Mouse (Mus musculus) neural tube, embryonic 13.5 days (tissue): ENCODE data around the gene Slc5a10. TPM values are rescaled to one million over a fixed set of nuclear protein-coding genes. Genes with fewer than 3 reads are reported as not detected.

ENCODE experiments used
- ATAC-seq: fragments of 200-750 bp; cut with Nextera tagmentation; 2 replicates; pipeline ENCODE4 v1.8.0; 2017; ENCODE audit warnings: low read depth, mild to moderate bottlenecking, moderate TSS enrichment, moderate library complexity
- H3K27ac ChIP-seq: fragments of 300-500 bp; sonication (generic); replicated peaks from 2 replicates; pipeline ENCODE4 v1.5.1; 2015; ENCODE audit warnings: moderate library complexity, mild to moderate bottlenecking, inconsistent platforms
- H3K27me3 ChIP-seq: fragments of 300-500 bp; sonication (generic); 2 replicates; pipeline ENCODE4 v1.6.1; 2015; ENCODE audit warnings: mild to moderate bottlenecking, inconsistent platforms
- H3K36me3 ChIP-seq: fragments of 300-500 bp; sonication (generic); 2 replicates; pipeline ENCODE4 v1.6.1; 2015; ENCODE audit warnings: mild to moderate bottlenecking, inconsistent platforms
- H3K4me1 ChIP-seq: fragments of 300-500 bp; sonication (generic); replicated peaks from 2 replicates; pipeline ENCODE4 v1.6.1; 2015; ENCODE audit warnings: inconsistent platforms
- H3K4me2 ChIP-seq: fragments of 300-500 bp; sonication (generic); 2 replicates; pipeline ENCODE4 v1.6.1; 2015; ENCODE audit warnings: inconsistent platforms, mild to moderate bottlenecking, moderate library complexity
- H3K4me3 ChIP-seq: fragments of 300-500 bp; sonication (generic); 2 replicates; pipeline ENCODE4 v1.5.1; 2015; ENCODE audit warnings: mild to moderate bottlenecking, inconsistent platforms
- H3K9ac ChIP-seq: fragments of 300-500 bp; sonication (generic); 2 replicates; pipeline ENCODE4 v1.6.1; 2015; ENCODE audit warnings: moderate library complexity, mild to moderate bottlenecking, inconsistent platforms
- H3K9me3 ChIP-seq: fragments of 300-500 bp; sonication (generic); 2 replicates; pipeline ENCODE4 v1.6.1; 2016; ENCODE audit warnings: inconsistent platforms
- WGBS: fragments of 180-500 bp; shearing (Covaris S2); methylation state at CpG from one replicate; pipeline ENCODE4 v1.1.7; 2015; 5-methylcytosine and 5-hydroxymethylcytosine counted together
- polyA plus RNA-seq: library from polyadenylated mRNA; unstranded; fragments of >200 nt; fragmentation: Nextera tagmentation; extraction: Ambion mirVana; gene quantifications from 2 replicates; pipeline ENCODE4 v1.2.1, GENCODE M21; 2015

Slc5a10 gene
- polyA plus RNA-seq, 1 experiment from 2014 or later, result not detected

DNA sequence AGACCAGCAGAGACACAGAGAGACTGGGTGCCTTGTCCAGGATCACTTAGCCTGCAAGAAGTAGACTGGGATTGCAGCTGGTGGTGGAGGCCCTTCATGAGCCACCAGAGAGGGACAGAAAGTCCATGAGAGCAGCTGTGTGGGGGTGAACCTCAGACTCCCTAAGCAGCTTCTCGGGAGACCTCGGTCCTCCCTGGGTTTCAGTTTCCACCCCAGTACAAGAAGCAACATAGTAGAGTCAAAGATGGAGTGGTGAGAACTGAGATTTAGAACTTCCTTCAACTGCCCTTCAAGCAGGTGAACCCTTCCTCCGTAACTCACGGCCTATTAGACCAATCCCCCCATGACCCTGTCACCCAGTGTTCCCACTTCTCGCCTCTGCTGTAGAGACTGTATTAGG lies 58.4 kb downstream of the Slc5a10 start:
- Histone ChIP-seq H3K27me3 (no peaks in the 10 kb centered on the region), H3K4me3 (no peak overlapping the region), H3K9me3 (no peaks in the 10 kb centered on the region), H3K36me3 (no peaks in the 10 kb centered on the region), H3K4me1 (peaks cover 4% of the 10 kb centered on the region; the same call in 1 of the 2 replicates), H3K9ac (no peak overlapping the region), H3K4me2 (no peak overlapping the region), H3K27ac (no peak overlapping the region)
- 90% methylated on average over 5 of the region's 5 CpGs for WGBS
- no peak for ATAC-seq

- Histone ChIP-seq H3K4me2 (no peak overlapping the region), H3K4me3 (no peak overlapping the region), H3K9ac (no peak overlapping the region), H3K4me1 (peaks cover 4% of the 10 kb centered on the region; the same call in 1 of the 2 replicates), H3K9me3 (no peaks in the 10 kb centered on the region), H3K27me3 (no peaks in the 10 kb centered on the region), H3K27ac (no peak overlapping the region), H3K36me3 (no peaks in the 10 kb centered on the region)
- ATAC-seq, result no peak
- 75% methylated on average over 7 of the region's 7 CpGs for whole genome bisulfite sequencing
Measured at GRCm38 (mm10) chr11:61660806-61661392, 59.7 kb downstream of the Slc5a10 start.

GRCm38 (mm10) chr11:61660001-61660400 lies 60.6 kb downstream of the Slc5a10 start:
- Histone ChIP-seq H3K27ac (no peak overlapping the region), H3K4me1 (peaks cover 4% of the 10 kb centered on the region; the same call in 1 of the 2 replicates), H3K4me2 (no peak overlapping the region), H3K9ac (no peak overlapping the region), H3K4me3 (no peak overlapping the region), H3K27me3 (no peaks in the 10 kb centered on the region), H3K9me3 (no peaks in the 10 kb centered on the region), H3K36me3 (no peaks in the 10 kb centered on the region)
- ATAC-seq, result no peak
- WGBS, result 91% methylated on average over 8 of the region's 8 CpGs

DNA sequence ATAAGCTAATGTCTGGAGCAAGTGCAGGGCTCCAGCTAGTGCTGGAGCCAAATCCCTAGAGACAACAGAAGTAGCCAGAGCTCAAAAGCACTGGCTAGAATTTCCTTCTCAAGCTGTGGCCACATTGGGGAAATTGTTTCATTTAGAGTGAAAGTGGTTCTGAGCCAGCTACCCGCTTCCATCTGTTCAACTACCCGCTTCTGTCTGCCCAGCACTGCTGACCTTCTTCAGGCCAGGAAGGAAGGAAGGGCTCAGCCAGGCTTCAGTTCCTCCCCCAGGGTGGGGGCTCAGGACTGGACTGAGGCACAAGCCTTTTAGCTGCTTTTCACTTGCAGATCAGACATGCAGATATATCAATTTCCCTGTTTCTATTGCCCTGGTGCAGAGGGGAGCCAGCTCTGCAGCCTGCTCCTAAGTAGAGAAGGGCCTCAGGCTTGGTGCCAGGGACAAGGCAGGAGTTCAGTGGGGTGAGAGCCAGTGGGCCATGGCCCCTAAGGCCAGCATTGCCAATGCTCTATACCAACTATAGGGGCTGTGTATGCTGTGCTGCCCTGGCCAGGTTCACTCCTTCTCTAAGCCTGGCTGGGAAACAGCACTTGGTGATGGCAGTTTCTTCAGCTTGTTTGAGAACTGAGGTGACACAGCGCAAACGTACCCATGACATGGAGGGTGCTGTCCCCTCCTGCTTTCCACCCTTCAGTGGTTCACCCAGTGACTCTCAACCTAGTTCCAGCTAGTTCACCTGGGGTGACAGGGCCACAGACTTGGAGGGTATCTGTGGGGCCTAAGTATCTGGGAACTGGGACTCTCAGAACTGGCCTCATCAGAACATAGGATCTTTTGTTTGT lies 61.4 kb downstream of the Slc5a10 start:
- Histone ChIP-seq H3K9ac (no peak overlapping the region), H3K4me2 (no peak overlapping the region), H3K36me3 (no peaks in the 10 kb centered on the region), H3K4me3 (no peak overlapping the region), H3K27ac (no peak overlapping the region), H3K4me1 (peaks cover 4% of the 10 kb centered on the region; the same call in 1 of the 2 replicates), H3K27me3 (no peaks in the 10 kb centered on the region), H3K9me3 (no peaks in the 10 kb centered on the region)
- ATAC-seq, result no peak
- WGBS, result 83% methylated on average over 4 of the region's 4 CpGs

GRCm38 (mm10) chr11:61658360-61658922 lies 62.2 kb downstream of the Slc5a10 start:
- Histone ChIP-seq H3K9ac (0 out of 2 replicates have a peak overlapping the region, but pooled peaks have one; percentile 22), H3K4me1 (peaks cover 4% of the 10 kb centered on the region; the same call in 1 of the 2 replicates), H3K36me3 (no peaks in the 10 kb centered on the region), H3K4me3 (no peak overlapping the region), H3K27me3 (no peaks in the 10 kb centered on the region), H3K27ac (no peak overlapping the region), H3K4me2 (no peak overlapping the region), H3K9me3 (no peaks in the 10 kb centered on the region)
- ATAC-seq, result no peak
- WGBS, result 95% methylated on average over 3 of the region's 3 CpGs

DNA sequence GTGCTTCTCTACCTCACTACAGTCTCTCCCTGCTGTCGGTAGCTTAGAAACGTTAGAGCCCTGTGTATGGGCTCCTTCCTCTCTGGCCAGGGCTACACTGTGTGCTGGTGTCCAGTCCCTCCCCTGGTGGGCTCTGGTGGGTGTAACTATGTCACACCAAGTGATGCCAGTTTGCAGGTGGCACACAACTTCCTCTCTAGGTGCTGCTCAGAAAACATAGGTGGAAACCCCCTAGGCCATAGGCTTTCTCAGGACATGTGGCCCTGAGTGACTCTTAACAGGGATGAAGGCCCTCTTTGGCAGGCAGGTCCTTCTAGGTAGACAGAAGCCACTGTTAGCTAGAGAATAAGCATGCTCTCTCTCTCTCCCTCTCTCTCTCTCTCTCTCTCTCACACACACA lies 63.2 kb downstream of the Slc5a10 start:
- H3K36me3 ChIP-seq, result no peaks in the 10 kb centered on the region
- ATAC-seq, result no peak
- H3K27me3 ChIP-seq, result no peaks in the 10 kb centered on the region
- no peak overlapping the region for H3K4me2 ChIP-seq
- no peaks in the 10 kb centered on the region for H3K9me3 ChIP-seq
- 78% methylated on average over 2 of the region's 2 CpGs for WGBS
- H3K4me1 ChIP-seq, result peaks cover 4% of the 10 kb centered on the region; the same call in 1 of the 2 replicates
- H3K27ac ChIP-seq, result no peak overlapping the region
- H3K9ac ChIP-seq, result no peak overlapping the region
- no peak overlapping the region for H3K4me3 ChIP-seq

- Histone ChIP-seq H3K4me3 (no peak overlapping the region), H3K36me3 (no peaks in the 10 kb centered on the region), H3K4me1 (peaks cover 4% of the 10 kb centered on the region; the same call in 1 of the 2 replicates), H3K27me3 (no peaks in the 10 kb centered on the region), H3K9me3 (no peaks in the 10 kb centered on the region), H3K9ac (no peak overlapping the region), H3K4me2 (no peak overlapping the region), H3K27ac (no peak overlapping the region)
- no peak for ATAC-seq
- 72% methylated on average over 6 of the region's 6 CpGs for WGBS
Measured at GRCm38 (mm10) chr11:61656148-61656850, 64.3 kb downstream of the Slc5a10 start.

DNA sequence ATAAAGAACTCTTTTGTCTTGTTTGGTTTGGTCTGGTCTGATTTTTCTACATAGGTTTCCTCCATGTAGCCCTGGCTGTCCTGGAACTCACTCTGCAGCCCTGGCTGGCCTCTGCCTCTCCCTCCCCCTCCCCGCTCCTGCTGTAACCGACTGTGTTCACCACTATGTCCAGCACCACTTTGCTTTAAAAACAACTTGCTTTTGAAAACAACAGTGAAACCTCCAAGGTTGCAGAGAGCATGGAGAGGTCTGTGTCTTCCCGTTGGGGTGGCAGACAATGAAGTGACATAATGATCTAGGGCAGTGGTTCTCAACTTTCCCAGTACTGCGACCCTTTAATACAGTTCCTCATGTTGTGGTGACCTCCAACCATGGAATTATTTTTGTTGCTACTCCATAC lies 65.0 kb downstream of the Slc5a10 start:
- Histone ChIP-seq H3K4me3 (no peak overlapping the region), H3K4me2 (no peak overlapping the region), H3K27me3 (no peaks in the 10 kb centered on the region), H3K9me3 (no peaks in the 10 kb centered on the region), H3K4me1 (peaks cover 4% of the 10 kb centered on the region; the same call in 1 of the 2 replicates), H3K36me3 (no peaks in the 10 kb centered on the region), H3K27ac (no peak overlapping the region), H3K9ac (no peak overlapping the region)
- 49% methylated on average over 4 of the region's 4 CpGs for WGBS
- ATAC-seq, result no peak

- no peak for ATAC-seq
- H3K27ac ChIP-seq, result no peak overlapping the region
- H3K4me2 ChIP-seq, result peak overlapping the region; percentile 26; the same call in 1 of the 2 replicates
- 86% methylated on average over 4 of the region's 4 CpGs for WGBS
- H3K9me3 ChIP-seq, result no peaks in the 10 kb centered on the region
- no peaks in the 10 kb centered on the region for H3K27me3 ChIP-seq
- no peak overlapping the region for H3K4me3 ChIP-seq
- H3K4me1 ChIP-seq, result peaks cover 4% of the 10 kb centered on the region; the same call in 1 of the 2 replicates
- no peaks in the 10 kb centered on the region for H3K36me3 ChIP-seq
- no peak overlapping the region for H3K9ac ChIP-seq
Measured at GRCm38 (mm10) chr11:61654786-61655311, 65.8 kb downstream of the Slc5a10 start.

DNA sequence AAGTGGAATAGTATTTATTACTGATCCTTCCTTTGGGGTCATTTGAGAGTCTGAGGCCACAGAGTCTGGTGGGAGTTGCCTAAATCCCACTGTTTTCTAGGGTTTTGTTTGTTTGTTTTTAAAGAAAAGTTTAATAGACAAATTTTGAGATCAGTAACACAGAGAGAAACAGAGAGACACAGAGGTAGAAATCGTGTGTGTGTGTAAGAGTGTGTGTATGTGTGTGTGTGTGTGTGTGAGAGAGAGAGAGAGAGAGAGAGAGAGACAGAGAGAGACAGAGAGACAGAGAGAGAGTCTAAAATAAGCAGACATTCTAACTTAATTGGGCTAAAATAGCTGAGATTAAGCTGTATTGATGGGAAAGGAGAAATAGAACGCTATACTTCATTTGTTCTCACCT lies 67.1 kb downstream of the Slc5a10 start:
- Histone ChIP-seq H3K4me3 (peak overlapping the region; percentile 15; the same call in 1 of the 2 replicates), H3K9ac (no peak overlapping the region), H3K4me1 (peaks cover 2% of the 10 kb centered on the region; the same call in 1 of the 2 replicates), H3K27ac (no peak overlapping the region), H3K9me3 (no peaks in the 10 kb centered on the region), H3K27me3 (no peaks in the 10 kb centered on the region), H3K36me3 (no peaks in the 10 kb centered on the region), H3K4me2 (peak overlapping the region; percentile 26)
- 82% methylated on average over 2 of the region's 2 CpGs for WGBS
- no peak for ATAC-seq

DNA sequence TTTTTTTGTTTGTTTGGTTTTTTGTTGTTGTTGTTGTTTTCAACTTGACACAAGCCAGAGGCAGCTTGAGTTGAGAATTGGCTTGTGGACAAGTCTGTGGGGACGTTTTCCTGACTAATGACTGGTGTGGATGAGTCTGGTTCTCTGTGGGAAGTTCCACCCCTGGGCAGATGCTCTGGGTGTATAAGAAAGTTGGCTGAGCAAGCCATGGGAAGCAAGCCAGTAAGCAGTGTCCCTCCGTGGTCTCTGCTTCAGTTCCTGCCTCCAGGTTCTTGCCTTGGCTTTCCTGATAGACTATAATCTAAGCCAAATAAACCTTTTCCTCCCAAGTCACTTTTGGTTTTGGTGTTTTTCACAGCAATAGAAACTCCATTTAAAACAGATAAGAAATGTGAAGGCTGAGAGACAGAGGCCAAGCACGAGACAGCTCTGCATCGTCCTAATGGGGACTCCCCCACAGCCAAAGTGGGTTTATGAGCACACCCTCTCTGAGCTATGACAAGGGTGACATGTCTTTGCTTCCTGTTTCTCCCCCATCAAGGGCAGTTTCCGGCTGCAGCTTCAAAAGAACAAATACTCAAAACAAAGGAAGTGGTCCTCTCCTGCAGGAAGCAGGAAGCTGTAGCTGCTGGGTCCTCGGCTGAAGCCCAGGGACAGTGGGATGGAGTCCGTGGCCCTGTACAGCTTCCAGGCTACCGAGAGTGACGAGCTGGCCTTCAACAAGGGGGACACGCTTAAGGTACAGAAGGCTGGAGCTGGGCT lies 67.8 kb downstream of the Slc5a10 start, which contains the start of gene Grap:
Gene Grap (plus strand): TSS at position 580 of the 762 bp plus-strand sequence.
- Histone ChIP-seq H3K9me3 (no peaks in the 10 kb centered on the region), H3K36me3 (no peaks in the 10 kb centered on the region), H3K27ac (0 out of 2 replicates have a peak within 1 kb of the TSS, but pooled peaks have one; percentile 18), H3K4me2 (peak within 1 kb of the TSS; percentile 26), H3K27me3 (no peaks in the 10 kb centered on the region), H3K4me1 (no peaks in the 10 kb centered on the region), H3K9ac (no peak within 1 kb of the TSS), H3K4me3 (peak within 1 kb of the TSS; percentile 15; the same call in 1 of the 2 replicates)
- ATAC-seq, result no peak
- 69% methylated on average over 10 of the region's 10 CpGs for WGBS
